Mouse (Mus musculus): ENCODE results near the gene Map4k2. TPM values are rescaled to one million over a fixed set of nuclear protein-coding genes. Genes with fewer than 3 reads are reported as not detected.

The Map4k2 gene
- polyA plus RNA-seq, 1 experiment = 24.3 TPM

- no peak overlapping the region for H3K4me3 ChIP-seq (ENCODE audit: insufficient read depth, low read length)
Observed at GRCm38 (mm10) chr19:6401951-6402350, 61.0 kb downstream of the Map4k2 start.

GRCm38 (mm10) chr19:6403869-6404268, 62.9 kb downstream of the Map4k2 start:
- H3K4me1 ChIP-seq (ENCODE audit: control insufficient read depth, insufficient read depth, low read length) = no peaks in the 10 kb centered on the region
- no peak for TF ChIP-seq POLR2A (IDR thresholded peaks at IDR 0.05; ENCODE audit: low read depth, low read length)
- no peak for TF ChIP-seq CTCF (IDR thresholded peaks at IDR 0.05; ENCODE audit: borderline replicate concordance, insufficient read depth, low read length)

More at GRCm38 (mm10) chr19:6401951-6402350, 61.0 kb downstream of the Map4k2 start:
- Histone ChIP-seq H3K4me1 (ENCODE audit: control insufficient read depth, insufficient read depth, low read length) (no peaks in the 10 kb centered on the region), H3K27ac (ENCODE audit: insufficient read depth, low read length) (no peak overlapping the region)
- TF ChIP-seq POLR2A (IDR thresholded peaks at IDR 0.05; ENCODE audit: low read depth, low read length) (no peak), CTCF (IDR thresholded peaks at IDR 0.05; ENCODE audit: borderline replicate concordance, insufficient read depth, low read length) (no peak)

More at GRCm38 (mm10) chr19:6403869-6404268, 62.9 kb downstream of the Map4k2 start:
- Histone ChIP-seq H3K27ac (ENCODE audit: insufficient read depth, low read length) (no peak overlapping the region), H3K4me3 (ENCODE audit: insufficient read depth, low read length) (no peak overlapping the region)

Other genes starting within 250 kb of the Map4k2 start
- gene AC131692.1, start 246.7 kb upstream of the Map4k2 start, polyA plus RNA-seq (2011; ENCODE audit: insufficient read length, low read depth, missing spikeins) = 0.58 and 0.68 TPM in 2 replicates
- gene Naaladl1, start 235.4 kb upstream of the Map4k2 start, polyA plus RNA-seq (2011; ENCODE audit: insufficient read length, low read depth, missing spikeins) = 0.45 and 0.61 TPM in 2 replicates
- gene Sac3d1, start 222.5 kb upstream of the Map4k2 start, polyA plus RNA-seq (2011; ENCODE audit: insufficient read length, low read depth, missing spikeins) = 13.7 and 16.2 TPM in 2 replicates
- 19.5 and 22.6 TPM in 2 replicates for gene Snx15, start 212.8 kb upstream of the Map4k2 start, polyA plus RNA-seq (2011; ENCODE audit: insufficient read length, low read depth, missing spikeins)
- not detected in 2 replicates for gene Batf2, start 200.2 kb upstream of the Map4k2 start, polyA plus RNA-seq (2011; ENCODE audit: insufficient read length, low read depth, missing spikeins)
- 56.2 and 57.6 TPM in 2 replicates for gene Arl2, start 199.6 kb upstream of the Map4k2 start, polyA plus RNA-seq (2011; ENCODE audit: insufficient read length, low read depth, missing spikeins)
- not detected in 2 replicates for gene Majin, start 156.7 kb upstream of the Map4k2 start, polyA plus RNA-seq (2011; ENCODE audit: insufficient read length, low read depth, missing spikeins)
- gene Gpha2, start 114.8 kb upstream of the Map4k2 start, polyA plus RNA-seq (2011; ENCODE audit: insufficient read length, low read depth, missing spikeins) = not detected in 2 replicates
- gene Ppp2r5b, start 105.3 kb upstream of the Map4k2 start, polyA plus RNA-seq (2011; ENCODE audit: insufficient read length, low read depth, missing spikeins) = 26.0 and 33.0 TPM in 2 replicates
- 13.0 and 14.3 TPM in 2 replicates for gene Atg2a, start 99.5 kb upstream of the Map4k2 start, polyA plus RNA-seq (2011; ENCODE audit: insufficient read length, low read depth, missing spikeins)
- 72.9 and 96.4 TPM in 2 replicates for gene Ehd1, start 64.4 kb upstream of the Map4k2 start, polyA plus RNA-seq (2011; ENCODE audit: insufficient read length, low read depth, missing spikeins)
- gene Cdc42bpg, start 34.7 kb upstream of the Map4k2 start, polyA plus RNA-seq (2011; ENCODE audit: insufficient read length, low read depth, missing spikeins) = 17.0 and 18.6 TPM in 2 replicates
- gene Men1, start 6.2 kb upstream of the Map4k2 start, polyA plus RNA-seq (2011; ENCODE audit: insufficient read length, low read depth, missing spikeins) = 36.1 and 37.5 TPM in 2 replicates
- gene Sf1, start 22.6 kb downstream of the Map4k2 start, polyA plus RNA-seq (2011; ENCODE audit: insufficient read length, low read depth, missing spikeins) = 186 and 226 TPM in 2 replicates
- gene Pygm, start 43.3 kb downstream of the Map4k2 start, polyA plus RNA-seq (2011; ENCODE audit: insufficient read length, low read depth, missing spikeins) = 0.38 and 0.91 TPM in 2 replicates
- 1.8 and 2.3 TPM in 2 replicates for gene Rasgrp2, start 58.2 kb downstream of the Map4k2 start, polyA plus RNA-seq (2011; ENCODE audit: insufficient read length, low read depth, missing spikeins)
- 0.13 and 0.39 TPM in 2 replicates for gene Nrxn2, start 77.6 kb downstream of the Map4k2 start, polyA plus RNA-seq (2011; ENCODE audit: insufficient read length, low read depth, missing spikeins)
- gene Slc22a12, start 201.9 kb downstream of the Map4k2 start, polyA plus RNA-seq (2011; ENCODE audit: insufficient read length, low read depth, missing spikeins) = not detected in 2 replicates

All from embryonic fibroblast, embryonic 13.5 days (primary cell).